ENCODE assay signal across 10 mouse cellular contexts in the genomic region with DNA sequence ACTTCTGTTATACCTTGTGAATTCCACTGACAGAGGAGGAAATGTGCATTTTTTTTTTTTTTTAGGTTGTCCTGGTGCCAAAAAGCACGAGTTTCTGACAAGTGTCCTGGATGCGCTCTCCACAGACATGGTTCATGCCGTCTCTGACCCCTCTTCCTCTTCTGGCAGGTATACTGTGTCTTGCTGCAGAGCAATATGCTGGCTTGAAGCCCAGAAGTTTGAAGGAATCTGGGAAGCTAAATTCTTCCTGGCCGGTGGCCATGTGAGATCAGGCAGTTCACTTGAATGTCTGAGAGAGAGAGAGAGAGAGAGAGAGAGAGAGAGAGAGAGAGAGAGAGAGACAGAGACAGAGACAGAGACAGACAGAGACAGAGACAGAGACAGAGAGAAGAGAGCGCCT.
DNase-seq lines count a peak whose midpoint lies in the region; ATAC-seq and TF ChIP-seq lines count a peak whose summit lies in the region.
"Had no signal": no experiment of that assay in that cellular context is flagged by ENCODE, and none has a peak within 500 bp of the region (broad histone marks: within the 10 kb centered on the region; RNA-seq: fewer than 3 reads in every experiment).

No protein-coding gene starts in this region.

- no peak overlapping the region for H3K4me2 ChIP-seq in intestine, embryonic 15.5 days (replicated peaks)
- H3K4me2 ChIP-seq: midbrain, embryonic 12.5 days had no signal

- ATAC-seq in intestine, embryonic 15.5 days, result peak; percentile 81

- no peak overlapping the region for H3K27ac ChIP-seq in left cerebral cortex, adult 2 months
- H3K27ac ChIP-seq in intestine, embryonic 15.5 days, result no peak overlapping the region
- H3K27ac ChIP-seq: midbrain, embryonic 12.5 days had no signal

- no peaks in the 10 kb centered on the region for H3K36me3 ChIP-seq in intestine, embryonic 15.5 days
- H3K36me3 ChIP-seq: midbrain, embryonic 12.5 days had no signal

- no peak for TF ChIP-seq POLR2A in brain, embryonic 14.5 days (IDR thresholded peaks at IDR 0.05; ENCODE audit: borderline replicate concordance, extremely low read depth, insufficient read depth, insufficient read length, poor library complexity, severe bottlenecking)

- no peak overlapping the region for H3K4me3 ChIP-seq in left cerebral cortex, adult 2 months
- no peak overlapping the region for H3K4me3 ChIP-seq in intestine, embryonic 15.5 days (replicated peaks)
- H3K4me3 ChIP-seq: erythroblast, embryonic 14.5 days; midbrain, embryonic 12.5 days had no signal

- H3K9ac ChIP-seq in intestine, embryonic 15.5 days, result no peak overlapping the region
- H3K9ac ChIP-seq: midbrain, embryonic 12.5 days had no signal

- no peaks in the 10 kb centered on the region; the same call in 1 of the 2 replicates for H3K4me1 ChIP-seq in intestine, embryonic 15.5 days (replicated peaks)
- H3K4me1 ChIP-seq: midbrain, embryonic 12.5 days had no signal

- intact Hi-C loops in left cerebral cortex, postnatal 10 days (cut with DNase I), result no loop called here
- intact Hi-C loops in left cerebral cortex, adult 2 months (cut with DNase I), result no loop called here

- 35% methylated on average over 5 of the region's 5 CpGs for WGBS in intestine, embryonic 15.5 days

- no peak for TF ChIP-seq CTCF in left cerebral cortex, adult 2 months (IDR thresholded peaks at IDR 0.05)
- TF ChIP-seq CTCF in brain, embryonic 14.5 days (IDR thresholded peaks at IDR 0.05; ENCODE audit: borderline replicate concordance, extremely low read depth, insufficient read depth, insufficient read length), result no peak

- peak; percentile 21 to 66 for DNase-seq in left cerebral cortex, postnatal 10 days (ENCODE audit: extremely low spot score in 1 of 2, low spot score in 2 of 2)
- DNase-seq in left cerebral cortex, adult 2 months (ENCODE audit: extremely low spot score in 1 of 2, low spot score in 2 of 2), result no peak
- DNase-seq in brain, embryonic 14.5 days (ENCODE audit: low read depth), result peak; percentile 68
- peak; percentile 38 for DNase-seq in lung, postnatal 25 days (ENCODE audit: low spot score)
- no peak for DNase-seq in spleen, postnatal 10 days (ENCODE audit: low spot score in 2 of 2)
- no peak for DNase-seq in neural tube, embryonic 10.5 days (ENCODE audit: extremely low spot score, low spot score)
- DNase-seq in cerebellum, adult 8-10 months, result no peak

- H3K9me3 ChIP-seq in intestine, embryonic 15.5 days, result no peaks in the 10 kb centered on the region
- H3K9me3 ChIP-seq: midbrain, embryonic 12.5 days had no signal

- H3K27me3 ChIP-seq in intestine, embryonic 15.5 days (replicated peaks), result no peaks in the 10 kb centered on the region
- H3K27me3 ChIP-seq: midbrain, embryonic 12.5 days had no signal

Comparison
In these comparisons a context has a peak if more than half of its experiments do, and no peak if none do; other contexts are left out.
1. DNase-seq: peak in left cerebral cortex, postnatal 10 days (2 of 2), brain, embryonic 14.5 days (single experiment) and lung, postnatal 25 days (single experiment); none in left cerebral cortex, adult 2 months (0 of 2), spleen, postnatal 10 days (0 of 2), neural tube, embryonic 10.5 days (single experiment) and cerebellum, adult 8-10 months (single experiment).